Mouse (Mus musculus) ovary, postnatal 36 days (tissue): ENCODE data around the gene Scgb2b12.
"Not testable (repeated sequence)": the region's sequence is repeated elsewhere in the genome, so short reads cannot be mapped to it uniquely, and the experiment has no call there.

Experiments
- DNase-seq: peaks from one replicate; pipeline ENCODE4 v3.0.0; 2022; ENCODE audit warnings: low spot score, mixed read lengths

The Scgb2b12 gene

DNA sequence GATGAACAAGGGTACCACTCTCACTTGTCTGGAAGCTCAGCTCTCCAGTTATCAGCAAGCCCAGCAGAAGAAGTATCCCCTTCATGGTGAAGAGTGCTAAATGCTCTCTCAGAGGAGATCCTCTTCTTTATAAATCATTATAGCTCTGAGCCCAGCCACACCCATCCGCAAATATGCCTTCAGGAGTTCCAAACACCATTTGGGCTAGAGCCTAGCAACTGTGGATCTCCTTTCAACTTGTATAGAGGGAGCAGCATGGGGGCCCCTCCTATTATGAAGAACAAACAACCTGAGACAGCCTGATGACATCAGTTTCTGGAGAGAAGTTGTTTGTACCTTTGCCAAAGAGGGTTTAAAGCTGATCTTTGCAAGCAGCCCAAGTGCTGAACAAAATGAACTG lies at the start of gene Scgb2b12:
TSS of gene Scgb2b12 (minus strand) at position 101 of the 400 bp plus-strand sequence.
- DNase-seq: not testable (repeated sequence)

DNA sequence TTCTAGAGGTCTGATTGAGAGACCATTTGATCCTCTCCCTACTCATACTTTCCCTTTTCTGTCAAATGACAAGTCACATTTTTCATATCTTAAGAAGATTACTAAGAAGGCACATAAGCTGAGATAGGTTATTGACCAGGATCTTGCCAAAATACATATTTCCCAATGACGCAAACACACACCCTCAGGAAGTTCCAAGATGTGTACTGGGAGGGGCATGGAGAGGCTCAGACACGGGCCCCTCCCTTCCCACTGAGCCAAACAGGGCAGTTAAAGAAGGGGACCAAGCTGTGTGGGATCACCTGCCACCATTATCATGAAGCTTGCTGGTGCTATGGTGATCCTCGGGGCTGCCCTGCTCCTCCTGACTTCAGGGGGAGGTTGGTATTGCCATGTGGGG lies 6.8 kb upstream of the Scgb2b12 start, which contains the start of gene Scgb1b12:
TSS of gene Scgb1b12 (plus strand) at position 301 of the 400 bp plus-strand sequence.
- not testable (repeated sequence) for DNase-seq
